Mouse (Mus musculus): Measurements from ENCODE around the gene Hes2.

DNA sequence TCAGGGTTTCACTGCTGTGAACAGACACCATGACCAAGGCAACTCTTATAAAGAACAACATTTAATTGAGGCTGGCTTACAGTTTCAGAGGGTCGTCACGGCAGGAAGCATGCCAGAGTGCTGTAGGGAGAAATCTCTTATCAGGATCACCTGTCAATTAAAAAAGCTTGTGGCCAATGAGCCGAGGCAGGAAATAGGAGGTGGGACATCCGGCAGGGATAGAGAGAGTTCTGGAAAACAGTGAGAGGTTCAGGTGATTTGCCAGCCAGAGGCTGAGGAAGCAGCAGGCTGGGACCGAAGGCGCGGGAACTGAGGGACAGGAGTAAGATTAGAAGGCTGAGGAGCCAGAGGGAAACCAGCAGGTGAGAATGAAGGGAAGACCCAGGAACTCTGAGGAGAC lies 10.4 kb downstream of the Hes2 start:
- TF ChIP-seq CTCF (IDR thresholded peaks at IDR 0.05; ENCODE audit: low read depth, low read length) (no peak), EP300 (IDR thresholded peaks at IDR 0.05; ENCODE audit: insufficient read depth, low read depth, low read length) (no peak), POLR2A (IDR thresholded peaks at IDR 0.05; ENCODE audit: insufficient read depth, low read length) (no peak)
